Mouse (Mus musculus) G1E (cell line): ENCODE measurements around the gene Pak1ip1. TPM values are rescaled to one million over a fixed set of nuclear protein-coding genes. Genes with fewer than 3 reads are reported as not detected.
A peak's percentile ranks its signal among the peaks of the same experiment; 100 is the strongest.

Source experiments
- ATAC-seq: 2 replicates; pipeline ENCODE4 v1.8.0; 2016; ENCODE audit warnings: mild to moderate bottlenecking; ENCODE audit not compliant: insufficient number of reproducible peaks, poor library complexity, low FRiP score, severe bottlenecking; ENCODE audit errors: extremely low read depth
- DNase-seq: peaks from one replicate; pipeline ENCODE4 v3.0.0; 2012; ENCODE audit warnings: low spot score
- H3K27me3 ChIP-seq: 2 replicates; pipeline ENCODE4 v1.6.1; 2012; ENCODE audit warnings: mild to moderate bottlenecking, low read length, inconsistent platforms; ENCODE audit not compliant: insufficient read depth
- H3K36me3 ChIP-seq: replicated peaks from 2 replicates; pipeline ENCODE3; 2012; ENCODE audit warnings: mild to moderate bottlenecking, inconsistent platforms
- H3K4me1 ChIP-seq: 2 replicates; pipeline ENCODE4 v1.6.1; 2012; ENCODE audit warnings: low read depth, low read length, inconsistent platforms, mixed read lengths; ENCODE audit not compliant: insufficient read depth
- H3K4me3 ChIP-seq: 2 replicates; pipeline ENCODE4 v1.5.1; 2012; ENCODE audit warnings: low read depth, mild to moderate bottlenecking, inconsistent platforms, low read length, moderate library complexity, mixed read lengths
- H3K9me3 ChIP-seq: replicated peaks from 2 replicates; pipeline ENCODE4 v1.6.1; 2012; ENCODE audit warnings: inconsistent platforms
- CTCF ChIP-seq: IDR thresholded peaks from 2 replicates; pipeline ENCODE4 v1.5.1; 2012; ENCODE audit warnings: low read depth, low read length, inconsistent platforms, mixed read lengths
- GATA1 ChIP-seq: IDR thresholded peaks from 2 replicates; pipeline ENCODE4 v1.6.1; 2012; ENCODE audit warnings: borderline replicate concordance, low read length, inconsistent platforms, mixed read lengths
- GATA2 ChIP-seq: IDR thresholded peaks from 2 replicates; pipeline ENCODE4 v1.6.1; 2012; ENCODE audit warnings: low read depth, low read length, inconsistent platforms, borderline replicate concordance
- POLR2AphosphoS5 ChIP-seq: IDR thresholded peaks from 2 replicates; pipeline ENCODE4 v1.6.1; 2012; ENCODE audit warnings: low read depth, low read length, inconsistent platforms; ENCODE audit not compliant: insufficient replicate concordance
- TAL1 ChIP-seq: conservative IDR thresholded peaks from 2 replicates; pipeline ENCODE4 v1.6.1; 2012; ENCODE audit warnings: low read depth, low read length, inconsistent platforms, mixed read lengths
- polyA plus RNA-seq: library from polyadenylated mRNA; stranded (reverse); fragments of >175 nt; gene quantifications from 2 replicates; pipeline ENCODE4 v1.2.3, GENCODE M21; 2012
- total RNA-seq, 2 experiments: library from RNA; stranded (forward) in 1 of 2; stranded (reverse) in 1 of 2; fragments of 200-1000 nt in 1 of 2; fragments of >200 nt in 1 of 2; fragmentation: Nextera tagmentation in 1 of 2; gene quantifications; 2 replicates each; pipeline ENCODE4 v1.2.3; 2014 to 2017

Gene Pak1ip1
- total and polyA plus RNA-seq, 3 experiments = 25.9 to 101 (median 43.9) TPM

GRCm38 (mm10) chr13:41000140-41000925 is 490 bp upstream of the Pak1ip1 start:
- H3K4me1 ChIP-seq = peaks cover 30% of the 10 kb centered on the region
- ATAC-seq (no peak), DNase-seq (peak; percentile 6)
- H3K9me3 ChIP-seq = no peaks in the 10 kb centered on the region
- H3K36me3 ChIP-seq = peaks cover 28% of the 10 kb centered on the region
- TF ChIP-seq CTCF (no peak), GATA1 (no peak), POLR2AphosphoS5 (no peak)
- H3K4me3 ChIP-seq = peak overlapping the region; percentile 98
- H3K27me3 ChIP-seq = no peaks in the 10 kb centered on the region

- ATAC-seq (no peak), DNase-seq (no peak)
- no peak for TF ChIP-seq GATA1
- TF ChIP-seq TAL1 = no peak
- no peak for TF ChIP-seq POLR2AphosphoS5
- no peak for TF ChIP-seq GATA2
- Histone ChIP-seq H3K4me1 (peaks cover 32% of the 10 kb centered on the region), H3K36me3 (peaks cover 44% of the 10 kb centered on the region), H3K9me3 (no peaks in the 10 kb centered on the region), H3K4me3 (peak overlapping the region; percentile 98), H3K27me3 (no peaks in the 10 kb centered on the region)
Observed at GRCm38 (mm10) chr13:41002001-41002400, 1.2 kb downstream of the Pak1ip1 start.

- peaks cover 22% of the 10 kb centered on the region for H3K4me1 ChIP-seq
- no peak for DNase-seq
- H3K4me3 ChIP-seq = no peak overlapping the region
- H3K36me3 ChIP-seq = peaks cover 87% of the 10 kb centered on the region
- no peaks in the 10 kb centered on the region for H3K27me3 ChIP-seq
- TF ChIP-seq TAL1 = no peak
- TF ChIP-seq GATA1 = no peak
- no peak for TF ChIP-seq GATA2
- no peak for TF ChIP-seq POLR2AphosphoS5
- TF ChIP-seq CTCF = no peak
- no peaks in the 10 kb centered on the region for H3K9me3 ChIP-seq
- no peak for ATAC-seq
Observed at GRCm38 (mm10) chr13:41006244-41006643, 5.4 kb downstream of the Pak1ip1 start.

GRCm38 (mm10) chr13:41008271-41008670 is 7.4 kb downstream of the Pak1ip1 start:
- peaks cover 99% of the 10 kb centered on the region for H3K36me3 ChIP-seq

GRCm38 (mm10) chr13:41008946-41009345 is 8.1 kb downstream of the Pak1ip1 start:
- no peaks in the 10 kb centered on the region for H3K27me3 ChIP-seq
- H3K4me1 ChIP-seq = peaks cover 12% of the 10 kb centered on the region
- DNase-seq (no peak), ATAC-seq (no peak)
- peaks cover 97% of the 10 kb centered on the region for H3K36me3 ChIP-seq
- no peaks in the 10 kb centered on the region for H3K9me3 ChIP-seq
- no peak overlapping the region for H3K4me3 ChIP-seq
- TF ChIP-seq POLR2AphosphoS5 = no peak
- TF ChIP-seq TAL1 = no peak
- TF ChIP-seq GATA1 = no peak
- TF ChIP-seq GATA2 = no peak
- TF ChIP-seq CTCF = no peak

More at GRCm38 (mm10) chr13:41008271-41008670, 7.4 kb downstream of the Pak1ip1 start:
- ATAC-seq (no peak), DNase-seq (no peak)
- TF ChIP-seq GATA1 (no peak), POLR2AphosphoS5 (no peak), CTCF (no peak), TAL1 (no peak), GATA2 (no peak)
- no peaks in the 10 kb centered on the region for H3K9me3 ChIP-seq
- H3K27me3 ChIP-seq = no peaks in the 10 kb centered on the region
- H3K4me3 ChIP-seq = no peak overlapping the region
- peaks cover 15% of the 10 kb centered on the region for H3K4me1 ChIP-seq

- Histone ChIP-seq H3K27me3 (no peaks in the 10 kb centered on the region), H3K4me3 (peak within 1 kb of the TSS; percentile 75), H3K4me1 (peaks cover 58% of the 10 kb centered on the region), H3K9me3 (no peaks in the 10 kb centered on the region), H3K36me3 (peaks cover 84% of the 10 kb centered on the region)
- TF ChIP-seq CTCF = no peak
- no peak for TF ChIP-seq POLR2AphosphoS5
- TF ChIP-seq GATA2 = no peak
- TF ChIP-seq TAL1 = no peak
- TF ChIP-seq GATA1 = no peak
- ATAC-seq (peak; percentile 72), DNase-seq (peak; percentile 96)
Observed at GRCm38 (mm10) chr13:41015829-41016634, 15.2 kb downstream of the Pak1ip1 start, which contains the start of gene Tmem14c. Gene Tmem14c (plus strand): TSS chr13:41016292.
